Mouse (Mus musculus) heart, adult 2 months (tissue): ENCODE results near the gene Fuk.

Experiments
- CTCF ChIP-seq: fragments of 200-600 bp; IDR thresholded peaks from 2 replicates; pipeline ENCODE4 v1.8.1; 2022; ENCODE audit warnings: antibody characterized with exemption, mild to moderate bottlenecking, moderate library complexity
- EP300 ChIP-seq: fragments of 200-500 bp; IDR thresholded peaks from 2 replicates; pipeline ENCODE4 v1.6.1; 2011; ENCODE audit warnings: low read depth, low read length, control low read depth; ENCODE audit not compliant: insufficient read depth
- POLR2A ChIP-seq: fragments of 200-500 bp; IDR thresholded peaks from 2 replicates; pipeline ENCODE4 v1.6.1; 2011; ENCODE audit warnings: mild to moderate bottlenecking, low read depth, low read length, control low read depth; ENCODE audit not compliant: insufficient read depth

GRCm38 (mm10) chr8:110917415-110917814 is 15.1 kb upstream of the Fuk start:
- TF ChIP-seq CTCF (no peak), EP300 (no peak), POLR2A (no peak)
